Mouse (Mus musculus) right cerebral cortex, adult 2 months (tissue): ENCODE data around the gene Selenoi.
A peak's percentile ranks its signal among the peaks of the same experiment; 100 is the strongest.

Experiments
- DNase-seq, 2 experiments: peaks; one replicate each; pipeline ENCODE4 v3.0.0; 2021 to 2022; ENCODE audit warnings: low spot score in 2 of 2

Gene Selenoi

GRCm38 (mm10) chr5:30235641-30236126, 3.3 kb downstream of the Selenoi start:
- no peak for DNase-seq

- no peak for DNase-seq
Measured at GRCm38 (mm10) chr5:30238533-30238932, 6.2 kb downstream of the Selenoi start.

GRCm38 (mm10) chr5:30240552-30240951, 8.2 kb downstream of the Selenoi start:
- DNase-seq = no peak

DNA sequence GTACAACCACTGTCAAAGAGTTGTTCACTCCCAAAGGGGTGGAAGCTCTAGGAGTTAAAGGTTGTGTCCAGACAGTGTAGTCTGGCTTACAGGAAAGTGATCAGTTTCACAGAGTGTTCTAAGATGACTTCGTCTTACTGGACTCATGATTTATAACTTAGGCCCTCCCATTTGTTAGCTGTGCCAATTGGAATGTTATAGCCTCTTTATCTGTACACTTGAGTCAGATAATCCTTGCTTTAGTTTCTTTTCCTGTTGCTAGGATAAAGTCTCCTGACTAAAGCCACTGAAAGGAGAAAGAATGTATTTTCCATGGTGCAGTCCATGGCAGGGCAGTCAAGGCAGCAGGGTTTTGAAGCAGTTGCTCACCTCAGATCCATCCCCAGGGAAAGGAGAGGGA, 10.0 kb downstream of the Selenoi start:
- DNase-seq = no peak

DNA sequence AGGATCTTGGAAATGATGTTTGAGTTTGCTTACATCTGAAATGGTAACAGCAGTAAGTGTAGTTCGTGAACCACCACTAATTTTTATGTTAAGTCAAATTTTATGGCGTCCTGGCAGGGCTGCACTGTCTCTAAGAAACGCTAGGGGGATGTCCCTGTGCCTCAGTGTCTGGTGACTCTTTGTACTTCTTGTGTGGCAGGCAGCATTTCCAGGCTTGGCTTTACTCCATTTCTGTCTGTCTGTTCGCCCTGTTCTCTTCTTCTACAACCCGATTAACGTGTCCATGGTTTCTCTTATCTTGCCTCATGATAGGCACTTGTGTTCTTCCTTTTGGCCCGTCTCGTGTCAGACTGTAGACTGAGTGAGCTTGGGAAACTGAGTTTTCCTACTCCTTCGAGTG, 11.4 kb downstream of the Selenoi start:
- no peak for DNase-seq

GRCm38 (mm10) chr5:30245861-30246416, 13.6 kb downstream of the Selenoi start:
- no peak for DNase-seq

GRCm38 (mm10) chr5:30247666-30248065, 15.3 kb downstream of the Selenoi start:
- DNase-seq = no peak

GRCm38 (mm10) chr5:30255567-30256354, 23.4 kb downstream of the Selenoi start:
- no peak for DNase-seq

GRCm38 (mm10) chr5:30258776-30259175, 26.4 kb downstream of the Selenoi start:
- no peak for DNase-seq

GRCm38 (mm10) chr5:30270571-30271190, 38.3 kb downstream of the Selenoi start:
- peak; percentile 79 to 83 for DNase-seq

DNA sequence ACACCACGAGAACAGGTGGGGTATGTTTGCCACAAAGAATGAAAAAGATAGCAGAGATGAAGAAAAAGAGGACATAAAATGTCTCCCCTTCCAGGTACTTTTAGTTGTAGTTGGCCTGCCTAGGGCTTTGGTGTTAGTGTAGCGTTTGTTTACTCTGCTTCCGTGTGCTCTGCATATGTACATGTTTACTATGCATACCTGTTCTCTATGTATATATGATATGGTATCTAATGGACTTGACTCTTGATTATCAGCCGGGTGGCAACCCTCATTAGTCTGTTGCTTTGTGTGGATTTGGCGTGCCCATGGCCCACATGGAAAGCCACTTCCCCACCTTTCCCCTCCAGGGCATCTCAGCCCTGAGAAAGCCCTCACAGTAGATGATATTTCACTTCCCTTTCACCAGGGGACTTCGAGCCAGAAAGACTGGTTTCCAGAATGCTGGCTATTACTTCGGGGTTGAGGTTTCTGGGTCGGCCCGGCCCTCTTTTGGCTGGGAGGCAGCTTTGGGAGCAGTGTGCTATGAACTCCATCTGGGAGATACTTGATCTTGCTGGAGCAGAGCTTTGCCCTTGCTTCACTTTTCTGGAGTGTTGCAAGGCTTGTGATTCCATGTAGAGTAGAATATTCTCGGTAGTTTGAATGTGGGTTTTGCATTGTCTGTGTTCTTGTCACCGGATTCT, 39.4 kb downstream of the Selenoi start:
- DNase-seq = no peak

DNA sequence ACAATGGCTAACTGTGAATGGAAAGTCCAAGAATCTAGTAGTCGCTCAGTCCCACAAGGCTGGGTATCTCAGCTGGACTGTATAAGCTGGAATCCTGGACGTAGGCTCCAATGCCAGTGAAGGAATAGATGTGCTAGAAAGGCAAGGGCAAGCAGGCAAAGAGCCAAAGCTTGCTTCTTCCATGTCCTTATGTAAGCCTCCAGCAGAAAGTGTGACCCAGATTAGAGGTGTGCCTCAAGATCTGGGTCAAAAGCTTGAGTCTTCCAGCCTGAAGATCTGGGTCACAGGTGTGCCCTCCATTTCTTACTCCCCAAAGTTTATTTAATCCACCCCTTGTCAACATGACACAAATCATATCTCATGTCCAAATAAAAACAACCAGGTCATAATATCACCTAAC, 44.0 kb downstream of the Selenoi start:
- no peak for DNase-seq

- no peak for DNase-seq
Measured at GRCm38 (mm10) chr5:30278952-30279351, 46.6 kb downstream of the Selenoi start.

GRCm38 (mm10) chr5:30279446-30279845, 47.1 kb downstream of the Selenoi start:
- no peak for DNase-seq

DNA sequence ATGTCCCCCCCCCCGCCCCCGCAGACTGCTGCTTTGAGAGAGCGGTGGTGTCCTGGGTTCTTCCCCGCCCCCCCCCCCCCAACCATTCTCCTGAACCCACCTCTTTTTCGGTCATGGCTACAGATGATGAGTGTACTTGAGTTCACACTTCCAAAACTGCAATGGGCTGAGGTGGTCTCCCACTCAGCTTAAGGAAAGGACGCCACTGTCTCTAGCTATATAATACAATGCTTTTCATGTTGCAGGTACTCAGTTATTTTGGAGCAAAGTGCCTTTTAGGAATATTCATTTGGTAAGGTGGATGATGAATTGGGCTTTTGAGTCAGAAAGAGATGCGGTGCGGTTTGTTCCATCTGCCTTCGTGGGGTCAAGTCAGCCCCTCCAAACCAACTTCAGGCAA, 48.5 kb downstream of the Selenoi start:
- DNase-seq = no peak

DNA sequence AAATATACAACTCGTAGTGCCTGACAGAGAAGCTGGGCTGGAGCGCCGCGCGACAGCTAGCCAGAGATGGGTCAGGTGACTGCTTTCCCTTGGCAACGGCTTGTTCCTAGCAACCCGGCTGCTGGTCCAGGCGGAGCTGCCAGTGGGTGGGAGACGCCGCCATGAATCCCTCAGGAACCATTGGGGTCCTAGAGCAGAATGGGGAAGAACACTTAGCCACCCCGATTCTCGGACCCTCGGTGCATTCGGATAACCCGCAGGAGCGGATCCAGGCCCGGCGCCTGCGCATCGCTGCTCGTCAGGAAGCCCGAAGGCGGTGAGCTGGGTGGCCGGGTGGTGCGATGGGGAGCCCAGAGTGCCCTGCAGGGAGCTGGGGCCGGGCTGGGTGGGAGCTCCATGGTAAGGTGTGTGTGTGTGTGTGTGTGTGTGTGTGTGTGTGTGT, 48.9 kb downstream of the Selenoi start, which contains the start of gene Drc1:
Drc1 (plus strand) TSS at position 98 of the 442 bp plus-strand sequence.
- peak; percentile 80 to 83 for DNase-seq

DNA sequence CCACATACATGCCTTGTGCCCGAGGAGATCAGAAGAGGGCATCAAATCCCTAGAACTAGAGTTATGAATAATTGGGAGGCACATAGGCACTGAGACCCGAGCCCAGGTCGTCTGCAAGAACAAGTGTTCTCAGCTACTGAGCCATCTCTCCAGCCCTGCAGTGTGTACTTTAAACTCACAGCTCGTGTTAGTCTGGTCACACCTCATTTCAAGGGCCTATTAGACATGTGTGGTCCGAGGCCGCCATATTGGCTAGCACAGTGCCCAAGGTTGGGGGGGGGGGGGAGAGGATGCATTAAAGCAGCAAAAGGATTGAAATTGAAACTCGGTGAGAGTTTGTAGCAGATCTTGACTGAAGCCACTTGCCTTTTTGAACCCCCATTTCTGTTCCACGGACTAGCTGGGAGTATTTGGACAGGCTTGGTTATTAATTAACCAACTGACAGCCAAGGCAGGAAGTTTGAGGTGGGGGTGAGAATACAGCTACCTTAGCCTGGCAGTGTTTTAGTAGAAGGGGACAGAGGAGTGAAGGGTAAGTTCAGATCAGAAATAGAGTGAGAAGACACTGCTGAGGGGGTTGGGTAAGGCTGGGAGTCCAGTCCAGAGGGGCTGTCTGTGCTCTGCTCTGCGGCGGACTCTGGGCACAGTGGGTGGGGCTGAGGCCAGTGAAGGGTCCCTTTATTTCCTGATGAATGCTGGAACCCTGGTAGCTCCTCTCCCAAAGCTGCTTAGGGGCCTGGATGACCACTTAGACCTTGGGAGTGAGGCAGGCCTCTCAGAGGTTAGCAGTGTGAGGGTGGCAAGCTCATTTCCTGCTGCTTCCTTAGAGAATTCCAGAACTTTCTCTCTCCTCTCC, 53.8 kb downstream of the Selenoi start:
- DNase-seq = no peak

GRCm38 (mm10) chr5:30287106-30287882, 54.9 kb downstream of the Selenoi start:
- no peak for DNase-seq
